Mouse (Mus musculus): Measurements from ENCODE around the gene Gm17660.

DNA sequence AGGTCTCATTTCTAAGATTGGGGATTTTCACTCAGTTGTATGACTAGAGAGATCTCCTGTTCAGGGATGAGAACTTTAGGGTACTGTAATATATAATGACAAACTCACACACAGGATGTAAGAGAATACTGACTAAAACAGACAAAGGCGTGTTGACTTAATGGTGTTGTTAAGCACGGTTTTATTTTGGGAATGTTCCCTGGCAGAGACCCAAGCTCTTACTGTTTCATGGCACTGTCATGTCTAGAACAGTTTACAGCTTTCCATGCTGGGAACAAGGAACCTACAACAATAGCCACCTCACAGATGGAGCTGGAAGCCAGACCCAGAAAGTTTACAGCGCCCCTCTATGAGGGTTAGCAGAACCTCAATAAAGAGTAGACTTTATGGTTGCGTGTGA lies 38.5 kb upstream of the Gm17660 start:
- TF ChIP-seq CTCF (IDR thresholded peaks at IDR 0.05; ENCODE audit: low read depth) (no peak), EP300 (IDR thresholded peaks at IDR 0.05; ENCODE audit: low read depth) (no peak)

Data from heart, postnatal 0 days (tissue).